Mouse (Mus musculus) myocyte (in vitro differentiated cells): Measurements from ENCODE around the gene Spata17. TPM values are rescaled to one million over a fixed set of nuclear protein-coding genes. Genes with fewer than 3 reads are reported as not detected.

Experiments used
- H3K27me3 ChIP-seq: one replicate; pipeline ENCODE4 v1.6.1; 2011; ENCODE audit not compliant: control insufficient read depth, insufficient read depth, insufficient read length
- H3K36me3 ChIP-seq: one replicate; pipeline ENCODE4 v1.6.1; 2011; ENCODE audit not compliant: control insufficient read depth, insufficient read depth
- H3K4me2 ChIP-seq: one replicate; pipeline ENCODE4 v1.6.1; 2011; ENCODE audit warnings: low read depth, control low read depth
- H3K4me3 ChIP-seq: one replicate; pipeline ENCODE4 v1.5.1; 2011; ENCODE audit warnings: mild to moderate bottlenecking, control low read depth, moderate library complexity
- H3K79me2 ChIP-seq: one replicate; pipeline ENCODE4 v1.6.1; 2011; ENCODE audit not compliant: control insufficient read depth, insufficient read depth
- H3ac ChIP-seq: one replicate; pipeline ENCODE4 v1.6.1; 2011; ENCODE audit not compliant: control insufficient read depth, insufficient read length
- CEBPB ChIP-seq: IDR thresholded peaks from 2 replicates; pipeline ENCODE4 v1.6.1; 2011; ENCODE audit warnings: mild to moderate bottlenecking, moderate library complexity; ENCODE audit not compliant: poor library complexity, insufficient read depth, severe bottlenecking
- E2F4 ChIP-seq: IDR thresholded peaks from one replicate; pipeline ENCODE4 v1.6.1; 2011; ENCODE audit warnings: mild to moderate bottlenecking, control low read depth, moderate library complexity; ENCODE audit not compliant: insufficient read depth
- MAX ChIP-seq: IDR thresholded peaks from one replicate; pipeline ENCODE4 v1.6.1; 2011; ENCODE audit warnings: low read depth, mild to moderate bottlenecking, control low read depth
- MYOD1 ChIP-seq, 3 experiments: IDR thresholded peaks; one replicate each; pipeline ENCODE4 v1.6.1; 2011; ENCODE audit warnings: control low read depth in 2 of 3, low read depth in 2 of 3, mild to moderate bottlenecking in 2 of 3, moderate library complexity in 1 of 3; ENCODE audit not compliant: insufficient read length in 2 of 3, control insufficient read depth in 1 of 3
- MYOG ChIP-seq, 3 experiments: IDR thresholded peaks; one replicate each; pipeline ENCODE4 v1.6.1; 2011; ENCODE audit warnings: control low read depth in 2 of 3, low read depth in 2 of 3, mild to moderate bottlenecking in 2 of 3; ENCODE audit not compliant: insufficient read length in 2 of 3, control insufficient read depth in 1 of 3, insufficient read depth in 1 of 3
- POLR2A ChIP-seq: IDR thresholded peaks from one replicate; pipeline ENCODE4 v1.6.1; 2011; ENCODE audit warnings: low read depth, mild to moderate bottlenecking, control low read depth, moderate library complexity; ENCODE audit not compliant: insufficient read length
- POLR2AphosphoS2 ChIP-seq: IDR thresholded peaks from one replicate; pipeline ENCODE4 v1.6.1; 2011; ENCODE audit warnings: low read depth, control low read depth; ENCODE audit not compliant: insufficient read length
- REST ChIP-seq: IDR thresholded peaks from one replicate; pipeline ENCODE4 v1.6.1; 2011; ENCODE audit warnings: mild to moderate bottlenecking, control low read depth, moderate library complexity; ENCODE audit not compliant: insufficient read depth, insufficient read length
- SRF ChIP-seq: IDR thresholded peaks from one replicate; pipeline ENCODE4 v1.6.1; 2011; ENCODE audit warnings: low read depth; ENCODE audit not compliant: control insufficient read depth, insufficient read length
- TCF12 ChIP-seq: IDR thresholded peaks from one replicate; pipeline ENCODE4 v1.6.1; 2011; ENCODE audit warnings: mild to moderate bottlenecking, control low read depth; ENCODE audit not compliant: poor library complexity, insufficient read depth, severe bottlenecking
- TCF3 ChIP-seq: IDR thresholded peaks from one replicate; pipeline ENCODE4 v1.6.1; 2011; ENCODE audit warnings: low read depth, control low read depth; ENCODE audit not compliant: insufficient read length
- USF1 ChIP-seq: IDR thresholded peaks from one replicate; pipeline ENCODE4 v1.6.1; 2011; ENCODE audit warnings: low read depth, mild to moderate bottlenecking, control low read depth, moderate library complexity
- polyA plus RNA-seq: library from polyadenylated mRNA; unstranded; fragments of >200 nt; fragmentation: generic; extraction: Trizol; gene quantifications from one replicate; pipeline ENCODE4 v1.2.1, GENCODE M21; 2012; ENCODE audit warnings: missing spikeins

Gene Spata17
- polyA plus RNA-seq, 1 experiment = 0.05 TPM

- H3K27me3 ChIP-seq = no peaks in the 10 kb centered on the region
- H3K4me2 ChIP-seq = no peak overlapping the region
- no peak overlapping the region for H3K4me3 ChIP-seq
- no peak for TF ChIP-seq USF1
- no peak for TF ChIP-seq POLR2AphosphoS2
- TF ChIP-seq E2F4 = no peak
- no peak for TF ChIP-seq TCF12
- TF ChIP-seq TCF3 = no peak
- no peak for TF ChIP-seq MYOD1 (IDR thresholded peaks at IDR 0.05; ENCODE audit: control insufficient read depth in 1 of 3, insufficient read length in 2 of 3, low read depth in 2 of 3)
- TF ChIP-seq POLR2A = no peak
- TF ChIP-seq SRF = no peak
- TF ChIP-seq CEBPB = no peak
- no peak for TF ChIP-seq MAX
- TF ChIP-seq REST = no peak
- no peaks in the 10 kb centered on the region for H3K79me2 ChIP-seq
- H3ac ChIP-seq = no peak overlapping the region
- no peaks in the 10 kb centered on the region for H3K36me3 ChIP-seq
Measured at GRCm38 (mm10) chr1:187054333-187054732, 160.9 kb downstream of the Spata17 start.

- Histone ChIP-seq H3ac (no peak overlapping the region), H3K27me3 (no peaks in the 10 kb centered on the region), H3K79me2 (no peaks in the 10 kb centered on the region), H3K4me2 (no peak overlapping the region), H3K36me3 (no peaks in the 10 kb centered on the region), H3K4me3 (no peak overlapping the region)
- TF ChIP-seq MYOG (IDR thresholded peaks at IDR 0.05; ENCODE audit: control insufficient read depth in 1 of 3, insufficient read depth in 1 of 3, insufficient read length in 2 of 3, low read depth in 2 of 3) (no peak), E2F4 (no peak), USF1 (no peak), TCF12 (no peak), CEBPB (no peak), TCF3 (no peak), MAX (no peak), SRF (no peak), REST (no peak), MYOD1 (IDR thresholded peaks at IDR 0.05; ENCODE audit: control insufficient read depth in 1 of 3, insufficient read length in 2 of 3, low read depth in 2 of 3) (no peak), POLR2AphosphoS2 (no peak), POLR2A (no peak)
Measured at GRCm38 (mm10) chr1:187053862-187054261, 161.4 kb downstream of the Spata17 start.

- Histone ChIP-seq H3ac (no peak overlapping the region), H3K4me3 (no peak overlapping the region), H3K79me2 (no peaks in the 10 kb centered on the region), H3K36me3 (no peaks in the 10 kb centered on the region), H3K4me2 (no peak overlapping the region), H3K27me3 (no peaks in the 10 kb centered on the region)
- TF ChIP-seq POLR2A = no peak
- no peak for TF ChIP-seq TCF3
- TF ChIP-seq SRF = no peak
- TF ChIP-seq REST = no peak
- TF ChIP-seq USF1 = no peak
- no peak for TF ChIP-seq TCF12
- TF ChIP-seq E2F4 = no peak
- no peak for TF ChIP-seq MAX
- TF ChIP-seq POLR2AphosphoS2 = no peak
- TF ChIP-seq CEBPB = no peak
- no peak for TF ChIP-seq MYOG (IDR thresholded peaks at IDR 0.05; ENCODE audit: control insufficient read depth in 1 of 3, insufficient read depth in 1 of 3, insufficient read length in 2 of 3, low read depth in 2 of 3)
- no peak for TF ChIP-seq MYOD1 (IDR thresholded peaks at IDR 0.05; ENCODE audit: control insufficient read depth in 1 of 3, insufficient read length in 2 of 3, low read depth in 2 of 3)
Measured at GRCm38 (mm10) chr1:187052532-187052931, 162.7 kb downstream of the Spata17 start.

DNA sequence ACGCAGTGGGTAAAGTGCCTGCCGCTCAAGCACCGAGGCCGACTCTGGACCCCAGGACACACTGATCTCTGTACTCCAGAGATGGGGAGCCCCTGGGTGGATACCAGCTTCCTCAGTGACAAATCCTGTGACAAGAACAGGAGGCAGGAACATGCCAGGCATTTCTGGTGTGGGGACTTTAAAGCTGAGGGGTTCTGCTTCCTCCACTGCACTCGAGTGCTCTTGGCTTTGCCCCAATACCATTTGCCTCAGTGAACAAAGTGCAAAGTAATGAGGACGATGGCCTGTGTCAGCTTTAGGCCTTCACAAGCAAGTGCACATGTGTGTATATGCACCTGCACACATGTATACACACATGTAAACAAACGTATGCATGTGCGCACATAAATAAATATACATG lies 164.0 kb downstream of the Spata17 start:
- no peaks in the 10 kb centered on the region for H3K79me2 ChIP-seq
- no peaks in the 10 kb centered on the region for H3K36me3 ChIP-seq
- no peak for TF ChIP-seq MYOG (IDR thresholded peaks at IDR 0.05; ENCODE audit: control insufficient read depth in 1 of 3, insufficient read depth in 1 of 3, insufficient read length in 2 of 3, low read depth in 2 of 3)
- TF ChIP-seq SRF = no peak
- no peak for TF ChIP-seq USF1
- TF ChIP-seq POLR2A = no peak
- TF ChIP-seq E2F4 = no peak
- TF ChIP-seq POLR2AphosphoS2 = no peak
- TF ChIP-seq TCF12 = no peak
- no peak for TF ChIP-seq REST
- TF ChIP-seq CEBPB = no peak
- no peak for TF ChIP-seq MYOD1 (IDR thresholded peaks at IDR 0.05; ENCODE audit: control insufficient read depth in 1 of 3, insufficient read length in 2 of 3, low read depth in 2 of 3)
- no peak for TF ChIP-seq MAX
- TF ChIP-seq TCF3 = no peak
- H3K27me3 ChIP-seq = no peaks in the 10 kb centered on the region
- H3ac ChIP-seq = no peak overlapping the region
- H3K4me3 ChIP-seq = no peak overlapping the region
- no peak overlapping the region for H3K4me2 ChIP-seq

DNA sequence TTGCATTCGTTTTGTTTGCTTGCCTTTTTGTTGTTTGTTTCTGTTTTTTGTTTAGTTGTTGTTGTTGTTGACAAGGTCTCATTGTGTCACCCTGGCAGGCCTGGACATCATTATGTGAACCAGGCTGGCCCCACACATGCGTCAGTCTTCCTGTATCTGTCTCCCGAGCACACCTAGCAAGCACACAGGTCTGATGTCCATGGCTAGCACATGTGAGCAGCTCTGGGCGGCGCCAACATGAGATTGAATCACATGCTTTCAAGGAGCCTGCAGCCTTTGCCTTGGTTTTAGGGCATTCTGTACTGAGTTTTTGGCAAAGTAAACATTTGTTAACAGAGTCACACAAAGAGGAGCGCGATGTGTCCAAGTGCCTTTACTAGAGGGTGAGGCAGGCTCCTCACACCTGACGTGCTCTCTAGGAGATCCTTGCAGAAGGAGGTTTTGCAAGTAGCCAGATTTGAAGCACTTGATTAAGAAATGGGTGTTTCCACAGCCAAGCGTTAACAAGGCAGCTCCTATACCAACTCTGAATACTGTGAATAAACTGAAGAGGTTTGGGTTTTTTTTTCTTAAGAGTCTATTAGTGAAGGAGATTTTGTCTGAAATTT lies 166.5 kb downstream of the Spata17 start:
- no peak overlapping the region for H3ac ChIP-seq

More for the DNA sequence above, 166.5 kb downstream of the Spata17 start:
- no peak overlapping the region for H3K4me2 ChIP-seq
- H3K36me3 ChIP-seq = no peaks in the 10 kb centered on the region
- H3K79me2 ChIP-seq = no peaks in the 10 kb centered on the region
- H3K27me3 ChIP-seq = no peaks in the 10 kb centered on the region
- no peak overlapping the region for H3K4me3 ChIP-seq
- no peak for TF ChIP-seq SRF
- TF ChIP-seq E2F4 = no peak
- no peak for TF ChIP-seq CEBPB
- no peak for TF ChIP-seq POLR2AphosphoS2
- TF ChIP-seq REST = no peak
- no peak for TF ChIP-seq MAX
- no peak for TF ChIP-seq USF1
- no peak for TF ChIP-seq MYOG (IDR thresholded peaks at IDR 0.05; ENCODE audit: control insufficient read depth in 1 of 3, insufficient read depth in 1 of 3, insufficient read length in 2 of 3, low read depth in 2 of 3)
- no peak for TF ChIP-seq MYOD1 (IDR thresholded peaks at IDR 0.05; ENCODE audit: control insufficient read depth in 1 of 3, insufficient read length in 2 of 3, low read depth in 2 of 3)
- no peak for TF ChIP-seq TCF3
- TF ChIP-seq POLR2A = no peak
- TF ChIP-seq TCF12 = no peak
